Mouse (Mus musculus) stomach, embryonic 15.5 days (tissue): ENCODE data around the gene Rpl19. TPM values are rescaled to one million over a fixed set of nuclear protein-coding genes. Genes with fewer than 3 reads are reported as not detected.
A peak's percentile ranks its signal among the peaks of the same experiment; 100 is the strongest.

Experiments
- ATAC-seq: fragments of 200-750 bp; cut with Nextera tagmentation; 2 replicates; pipeline ENCODE4 v1.8.0; 2017; ENCODE audit warnings: low read depth, moderate number of reproducible peaks, moderate TSS enrichment; ENCODE audit not compliant: insufficient read depth, low FRiP score
- H3K27ac ChIP-seq: fragments of 300-500 bp; sonication (generic); 2 replicates; pipeline ENCODE4 v1.5.1; 2015; ENCODE audit warnings: mild to moderate bottlenecking, inconsistent platforms
- H3K27me3 ChIP-seq: fragments of 300-500 bp; sonication (generic); replicated peaks from 2 replicates; pipeline ENCODE4 v1.6.1; 2015; ENCODE audit warnings: inconsistent platforms
- H3K36me3 ChIP-seq: fragments of 300-500 bp; sonication (generic); 2 replicates; pipeline ENCODE4 v1.6.1; 2015; ENCODE audit warnings: inconsistent platforms
- H3K4me1 ChIP-seq: fragments of 300-500 bp; sonication (generic); 2 replicates; pipeline ENCODE4 v1.6.1; 2015; ENCODE audit warnings: inconsistent platforms
- H3K4me2 ChIP-seq: fragments of 300-500 bp; sonication (generic); 2 replicates; pipeline ENCODE4 v1.6.1; 2015; ENCODE audit warnings: mild to moderate bottlenecking, inconsistent platforms
- H3K4me3 ChIP-seq: fragments of 300-500 bp; sonication (generic); replicated peaks from 2 replicates; pipeline ENCODE4 v1.5.1; 2015; ENCODE audit warnings: inconsistent platforms
- H3K9ac ChIP-seq: fragments of 300-500 bp; sonication (generic); 2 replicates; pipeline ENCODE4 v1.6.1; 2015; ENCODE audit warnings: inconsistent platforms
- H3K9me3 ChIP-seq: fragments of 300-500 bp; sonication (generic); 2 replicates; pipeline ENCODE4 v1.6.1; 2016; ENCODE audit warnings: inconsistent platforms
- WGBS: fragments of 180-500 bp; shearing (Covaris S2); methylation state at CpG from one replicate; pipeline ENCODE4 v1.1.7; 2015; 5-methylcytosine and 5-hydroxymethylcytosine counted together
- polyA plus RNA-seq: library from polyadenylated mRNA; unstranded; fragments of >200 nt; fragmentation: Nextera tagmentation; extraction: Ambion mirVana; gene quantifications from 2 replicates; pipeline ENCODE4 v1.2.1, GENCODE M21; 2015

Rpl19 gene
- polyA plus RNA-seq, 1 experiment from 2014 or later = 855 TPM

DNA sequence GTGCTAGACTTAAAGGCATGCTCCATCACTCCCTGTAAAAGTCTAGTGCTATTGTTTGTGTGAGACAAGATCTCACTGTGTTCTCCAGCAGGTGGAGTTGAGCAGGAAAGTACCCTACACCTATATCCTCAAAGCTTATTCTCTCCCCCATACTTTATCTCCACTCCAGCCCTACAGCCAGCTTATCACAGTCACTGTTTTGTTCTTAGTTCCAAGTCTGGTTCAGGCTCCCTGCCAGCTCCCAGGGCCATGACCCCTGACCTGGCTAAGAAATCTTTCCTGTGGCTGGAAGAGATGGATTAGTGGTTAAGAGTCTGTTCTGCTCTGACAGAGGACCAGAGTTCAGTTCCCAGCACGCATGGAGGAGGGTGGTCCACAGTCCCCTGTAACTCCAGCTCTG, 20.0 kb downstream of the Rpl19 start:
- Histone ChIP-seq H3K36me3 (no peaks in the 10 kb centered on the region), H3K4me3 (no peak overlapping the region), H3K27me3 (peaks cover 23% of the 10 kb centered on the region), H3K4me2 (no peak overlapping the region), H3K27ac (no peak overlapping the region), H3K4me1 (no peaks in the 10 kb centered on the region; the same call in 1 of the 2 replicates), H3K9me3 (no peaks in the 10 kb centered on the region), H3K9ac (no peak overlapping the region)
- WGBS = 54% methylated on average over 1 of the region's 1 CpGs
- ATAC-seq = no peak

DNA sequence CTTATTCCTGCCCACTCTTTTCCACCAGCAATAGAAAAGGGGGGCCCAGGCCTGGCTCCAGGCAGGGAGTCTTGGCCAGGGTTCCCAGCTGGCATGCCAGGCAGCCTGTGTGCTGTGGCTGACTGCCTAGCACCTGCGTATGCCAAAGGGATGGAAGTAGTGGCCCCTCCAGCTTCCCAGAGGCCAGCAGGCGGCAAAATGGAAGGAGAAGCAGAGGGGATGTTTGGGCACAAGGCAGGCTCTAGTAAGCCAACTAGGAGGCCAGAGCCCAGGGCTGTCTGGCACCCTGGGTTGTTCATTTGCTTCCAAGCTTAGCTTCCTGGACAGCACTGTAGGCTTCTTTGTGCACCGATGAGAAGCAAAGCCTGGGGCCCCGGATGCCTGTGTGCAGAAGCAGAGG, 21.2 kb downstream of the Rpl19 start:
- no peak for ATAC-seq
- 70% methylated on average over 4 of the region's 4 CpGs for WGBS
- Histone ChIP-seq H3K36me3 (no peaks in the 10 kb centered on the region), H3K4me1 (peaks cover 8% of the 10 kb centered on the region), H3K4me3 (no peak overlapping the region), H3K27me3 (peaks cover 34% of the 10 kb centered on the region), H3K4me2 (no peak overlapping the region), H3K9ac (no peak overlapping the region), H3K9me3 (no peaks in the 10 kb centered on the region), H3K27ac (no peak overlapping the region)

GRCm38 (mm10) chr11:98049672-98050519, 23.4 kb downstream of the Rpl19 start:
- Histone ChIP-seq H3K4me1 (peaks cover 20% of the 10 kb centered on the region), H3K27ac (no peak overlapping the region), H3K4me2 (no peak overlapping the region), H3K4me3 (no peak overlapping the region), H3K36me3 (no peaks in the 10 kb centered on the region), H3K9ac (no peak overlapping the region), H3K9me3 (no peaks in the 10 kb centered on the region), H3K27me3 (peaks cover 46% of the 10 kb centered on the region)
- ATAC-seq = no peak
- 59% methylated on average over 14 of the region's 14 CpGs for WGBS

- Histone ChIP-seq H3K4me2 (no peak overlapping the region), H3K4me1 (peaks cover 20% of the 10 kb centered on the region), H3K4me3 (no peak overlapping the region), H3K9me3 (no peaks in the 10 kb centered on the region), H3K36me3 (no peaks in the 10 kb centered on the region), H3K9ac (no peak overlapping the region), H3K27ac (no peak overlapping the region), H3K27me3 (peaks cover 52% of the 10 kb centered on the region)
- WGBS = 31% methylated on average over 2 of the region's 2 CpGs
- no peak for ATAC-seq
Measured at GRCm38 (mm10) chr11:98050520-98050815, 24.0 kb downstream of the Rpl19 start.

- Histone ChIP-seq H3K9me3 (no peaks in the 10 kb centered on the region), H3K27me3 (peaks cover 55% of the 10 kb centered on the region), H3K9ac (no peak overlapping the region), H3K4me3 (no peak overlapping the region), H3K4me2 (no peak overlapping the region), H3K27ac (no peak overlapping the region), H3K36me3 (no peaks in the 10 kb centered on the region), H3K4me1 (peaks cover 20% of the 10 kb centered on the region)
- WGBS = 20% methylated on average over 2 of the region's 2 CpGs
- no peak for ATAC-seq
Measured at GRCm38 (mm10) chr11:98050940-98051339, 24.4 kb downstream of the Rpl19 start.

DNA sequence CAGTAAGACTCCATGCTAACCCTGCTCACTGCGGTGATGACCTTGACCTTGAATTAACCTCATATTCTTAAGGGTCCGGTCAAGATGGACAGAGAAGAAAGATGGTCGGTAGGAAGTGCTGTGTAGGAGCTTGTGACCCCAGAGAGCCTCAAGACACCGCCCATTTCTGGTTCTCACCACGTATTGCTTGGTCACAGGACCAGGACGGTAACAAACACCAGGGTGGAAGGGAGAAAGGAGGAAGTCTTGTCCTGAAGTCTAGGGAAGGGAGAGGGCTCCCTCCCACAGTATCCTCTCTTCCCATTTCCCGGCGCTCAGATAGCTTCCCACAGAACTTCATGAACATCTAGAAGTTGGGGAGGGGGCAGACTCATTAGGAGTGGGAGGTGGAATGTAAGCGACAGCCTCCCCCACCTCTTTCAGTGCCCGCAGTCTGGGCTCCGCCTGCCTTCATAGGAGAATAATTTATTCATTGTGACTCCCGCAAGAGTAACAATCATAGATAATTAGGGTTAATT, 25.2 kb downstream of the Rpl19 start:
- Histone ChIP-seq H3K4me3 (peak overlapping the region; percentile 42), H3K4me2 (peak overlapping the region; percentile 77), H3K27me3 (peaks cover 55% of the 10 kb centered on the region), H3K4me1 (peaks cover 20% of the 10 kb centered on the region), H3K9ac (no peak overlapping the region), H3K36me3 (no peaks in the 10 kb centered on the region), H3K9me3 (no peaks in the 10 kb centered on the region), H3K27ac (no peak overlapping the region)
- no peak for ATAC-seq
- 7% methylated on average over 12 of the region's 12 CpGs for WGBS

DNA sequence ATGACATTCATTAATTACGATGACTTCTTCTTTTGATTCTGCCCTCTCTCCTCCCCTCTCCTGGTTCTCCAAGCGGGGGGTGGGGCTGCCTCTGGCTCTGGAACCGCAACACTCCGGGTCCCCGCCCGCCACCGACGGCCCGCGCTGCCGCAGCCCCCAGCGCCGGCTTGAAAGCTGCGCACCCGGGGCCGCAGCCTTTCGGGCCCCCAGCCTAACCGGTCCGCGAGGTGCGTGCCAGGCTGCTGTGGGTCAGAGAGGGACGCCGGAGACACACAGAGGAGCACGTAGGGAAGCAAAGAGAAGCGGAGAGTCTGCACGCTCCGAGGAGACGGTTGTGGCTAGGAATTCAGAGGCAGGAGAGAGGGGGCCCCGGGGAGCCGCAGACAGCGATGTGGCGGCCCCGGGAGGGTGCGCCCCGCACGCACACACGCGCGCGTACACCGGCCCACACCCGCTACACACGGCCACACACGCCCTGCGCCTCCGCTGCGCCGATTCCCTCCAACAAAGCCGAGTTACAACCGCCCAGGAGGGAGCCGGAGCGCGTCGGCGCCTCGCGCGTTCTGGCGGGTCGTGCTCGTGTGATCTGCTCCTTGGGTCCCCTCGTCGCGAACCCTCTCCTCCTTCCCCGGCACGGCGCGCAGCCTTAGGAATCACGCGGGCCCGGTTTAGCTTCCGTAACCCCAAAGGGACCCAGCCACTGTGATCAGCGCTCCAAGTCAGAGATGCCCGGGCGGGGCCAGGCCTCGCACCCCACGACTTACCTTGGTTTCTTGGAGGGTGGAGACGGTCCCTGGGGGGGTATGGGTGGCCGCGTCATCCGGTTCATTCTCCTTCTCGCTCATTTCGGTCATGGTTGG, 25.8 kb downstream of the Rpl19 start:
- peak overlapping the region; percentile 77 for H3K4me2 ChIP-seq
- H3K4me1 ChIP-seq = peaks cover 23% of the 10 kb centered on the region
- H3K36me3 ChIP-seq = no peaks in the 10 kb centered on the region
- H3K27me3 ChIP-seq = peaks cover 55% of the 10 kb centered on the region
- H3K27ac ChIP-seq = no peak overlapping the region
- no peak overlapping the region; the same call in 1 of the 2 replicates for H3K9ac ChIP-seq
- no peaks in the 10 kb centered on the region for H3K9me3 ChIP-seq
- 3% methylated on average over 81 of the region's 83 CpGs for WGBS
- peak overlapping the region; percentile 42 for H3K4me3 ChIP-seq
- ATAC-seq = 0 out of 2 replicates have a peak, but pooled peaks have one; percentile 11

DNA sequence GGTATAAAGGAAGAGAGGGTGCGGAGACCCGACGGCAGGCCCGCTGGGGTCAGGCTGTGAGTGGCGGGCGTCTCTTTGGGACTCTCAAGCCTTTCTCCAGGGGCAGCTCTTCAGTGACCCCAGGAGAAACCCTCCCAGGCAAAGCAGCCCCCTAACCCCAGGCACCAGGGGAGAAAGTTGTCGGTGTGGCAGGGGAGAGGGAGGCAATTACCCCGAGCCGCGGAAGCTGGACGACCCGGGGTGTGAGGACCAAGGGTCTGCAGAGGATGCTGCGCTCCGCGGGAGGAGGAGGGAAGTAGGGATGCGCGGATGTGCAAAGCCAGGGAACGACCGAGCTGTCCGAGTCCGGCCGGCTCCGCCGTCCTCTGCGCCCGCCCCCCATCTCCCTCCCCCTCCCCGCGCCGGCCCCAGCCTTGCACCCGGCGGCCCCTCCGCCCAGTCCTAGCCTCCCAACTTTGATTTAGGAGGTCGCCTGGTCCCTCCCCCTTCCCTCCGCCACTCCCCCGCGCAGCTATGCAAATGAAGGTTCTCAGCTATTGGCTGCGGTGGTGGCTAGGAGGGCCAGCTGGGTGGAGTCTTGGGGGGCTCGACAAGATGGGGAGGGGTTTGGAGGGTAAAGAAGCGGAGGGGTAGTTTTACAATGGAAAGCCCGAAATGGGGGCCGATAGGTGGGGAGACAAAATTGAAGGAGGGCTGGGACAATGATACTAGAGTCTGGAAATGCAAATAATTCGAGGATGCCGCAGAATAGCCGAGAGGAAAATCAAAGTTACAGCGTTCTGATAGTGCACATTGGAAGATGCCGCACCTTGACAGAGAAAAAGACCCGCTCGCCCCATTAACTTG, 26.7 kb downstream of the Rpl19 start, which contains the start of gene Stac2:
Stac2 (minus strand) TSS at position 474 of the 846 bp plus-strand sequence.
- Histone ChIP-seq H3K27me3 (peaks cover 55% of the 10 kb centered on the region), H3K27ac (no peak within 1 kb of the TSS)
- 1% methylated on average over 45 of the region's 48 CpGs for WGBS

GRCm38 (mm10) chr11:98057466-98057865, 31.0 kb downstream of the Rpl19 start:
- H3K27ac ChIP-seq = peak overlapping the region; percentile 7; the same call in 1 of the 2 replicates
- peaks cover 20% of the 10 kb centered on the region for H3K4me1 ChIP-seq
- H3K9ac ChIP-seq = no peak overlapping the region
- no peaks in the 10 kb centered on the region for H3K9me3 ChIP-seq
- H3K36me3 ChIP-seq = no peaks in the 10 kb centered on the region
- peak overlapping the region; percentile 30; the same call in 1 of the 2 replicates for H3K4me2 ChIP-seq
- 25% methylated on average over 9 of the region's 9 CpGs for WGBS
- H3K27me3 ChIP-seq = peaks cover 24% of the 10 kb centered on the region
- 0 out of 2 replicates have a peak, but pooled peaks have one; percentile 16 for ATAC-seq
- no peak overlapping the region for H3K4me3 ChIP-seq

More for the DNA sequence above, 26.7 kb downstream of the Rpl19 start, which contains the start of gene Stac2:
- no peaks in the 10 kb centered on the region for H3K36me3 ChIP-seq
- peaks cover 25% of the 10 kb centered on the region for H3K4me1 ChIP-seq
- H3K4me2 ChIP-seq = peak within 1 kb of the TSS; percentile 77
- no peak within 1 kb of the TSS; the same call in 1 of the 2 replicates for H3K9ac ChIP-seq
- ATAC-seq = peak; percentile 83
- peak within 1 kb of the TSS; percentile 42 for H3K4me3 ChIP-seq
- H3K9me3 ChIP-seq = no peaks in the 10 kb centered on the region

GRCm38 (mm10) chr11:98057998-98058397, 31.5 kb downstream of the Rpl19 start:
- no peak overlapping the region for H3K4me3 ChIP-seq
- 83% methylated on average over 5 of the region's 5 CpGs for WGBS
- no peak overlapping the region for H3K9ac ChIP-seq
- no peaks in the 10 kb centered on the region for H3K9me3 ChIP-seq
- no peak overlapping the region for H3K4me2 ChIP-seq
- H3K4me1 ChIP-seq = peaks cover 15% of the 10 kb centered on the region; the same call in 1 of the 2 replicates
- no peak for ATAC-seq
- H3K27me3 ChIP-seq = peaks cover 19% of the 10 kb centered on the region
- H3K36me3 ChIP-seq = no peaks in the 10 kb centered on the region
- H3K27ac ChIP-seq = no peak overlapping the region

DNA sequence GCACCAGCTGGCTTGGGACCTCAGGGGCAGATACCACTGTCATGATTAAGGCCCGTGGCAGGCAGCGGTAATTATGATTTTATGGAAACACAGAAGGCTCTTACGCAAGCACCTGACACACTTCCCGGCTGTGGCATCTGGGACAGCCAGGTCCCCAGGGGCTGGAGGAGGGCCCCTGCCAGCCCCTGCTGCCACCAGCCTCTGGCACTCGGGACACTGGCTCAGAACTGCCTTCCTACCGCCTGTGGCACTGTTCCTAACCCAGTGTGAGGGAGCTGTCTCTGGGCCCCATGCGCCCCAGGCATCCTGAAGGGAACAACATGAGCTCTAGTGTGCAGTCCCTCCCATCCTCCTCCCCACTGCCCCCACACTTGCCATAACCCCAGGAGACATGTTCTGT, 33.2 kb downstream of the Rpl19 start:
- Histone ChIP-seq H3K27me3 (peaks cover 9% of the 10 kb centered on the region; the same call in 1 of the 2 replicates), H3K36me3 (no peaks in the 10 kb centered on the region), H3K27ac (no peak overlapping the region), H3K9ac (no peak overlapping the region), H3K4me3 (no peak overlapping the region), H3K4me1 (0 out of 2 replicates have a peak, but pooled peaks cover 6% of the 10 kb centered on the region), H3K4me2 (no peak overlapping the region), H3K9me3 (no peaks in the 10 kb centered on the region)
- WGBS = 61% methylated on average over 7 of the region's 7 CpGs
- ATAC-seq = no peak
